Mouse (Mus musculus): Measurements from ENCODE around the gene Klf16. TPM values are rescaled to one million over a fixed set of nuclear protein-coding genes. Genes with fewer than 3 reads are reported as not detected.

The Klf16 gene
- total RNA-seq, 1 experiment: 23.5 TPM

GRCm38 (mm10) chr10:80619465-80620244 lies 42.5 kb upstream of the Klf16 start:
- Histone ChIP-seq H3K4me3 (ENCODE audit: insufficient read depth in 1 of 2, low read depth in 1 of 2, low read length in 2 of 2, poor library complexity in 1 of 2, severe bottlenecking in 1 of 2) (peak overlapping the region; percentile 55 to 80), H3K27ac (ENCODE audit: insufficient read depth, low read depth, low read length, poor library complexity, severe bottlenecking) (peak overlapping the region; percentile 77), H3K9me3 (ENCODE audit: control insufficient read depth, insufficient read depth, low read depth, low read length) (no peaks in the 10 kb centered on the region), H3K4me1 (ENCODE audit: control insufficient read depth in 2 of 2, insufficient read depth in 2 of 2, low read length in 2 of 2, poor library complexity in 1 of 2) (peaks cover 2 to 16% of the 10 kb centered on the region in 2 experiments; a peak in 2 of 4 replicates), H3K36me3 (ENCODE audit: control insufficient read depth, insufficient read depth, low read length, poor library complexity, severe bottlenecking) (peaks cover 14% of the 10 kb centered on the region), H3K9ac (ENCODE audit: insufficient read depth, low read depth, low read length, poor library complexity, severe bottlenecking) (peak overlapping the region; percentile 81)
- in situ Hi-C loops (cut with MboI; ENCODE audit: low sequenced_read_pairs in 2 of 2, unreplicated experiment in 2 of 2): no loop called here
- DNase-seq (ENCODE audit: low read depth, low spot score): peak; percentile 85
- TF ChIP-seq ZNF384 (IDR thresholded peaks at IDR 0.05; ENCODE audit: low read depth, low read length) (no peak), HCFC1 (IDR thresholded peaks at IDR 0.05; ENCODE audit: borderline replicate concordance, insufficient read depth, low read length) (no peak), MAFK (IDR thresholded peaks at IDR 0.05; ENCODE audit: insufficient read depth, low read depth, low read length) (no peak), CHD2 (IDR thresholded peaks at IDR 0.05; ENCODE audit: low read depth, low read length) (no peak), ZC3H11A (IDR thresholded peaks at IDR 0.05; ENCODE audit: borderline replicate concordance, low read depth, low read length) (no peak)

- H3K9me3 ChIP-seq (ENCODE audit: control insufficient read depth, insufficient read depth, low read depth, low read length): no peaks in the 10 kb centered on the region
- peaks cover 2 to 13% of the 10 kb centered on the region in 2 experiments; a peak in 2 of 4 replicates for H3K4me1 ChIP-seq (ENCODE audit: control insufficient read depth in 2 of 2, insufficient read depth in 2 of 2, low read length in 2 of 2, poor library complexity in 1 of 2)
- in situ Hi-C loops (cut with MboI; ENCODE audit: low sequenced_read_pairs in 2 of 2, unreplicated experiment in 2 of 2): no loop called here
- H3K9ac ChIP-seq (ENCODE audit: insufficient read depth, low read depth, low read length, poor library complexity, severe bottlenecking): no peak overlapping the region
- peaks cover 20% of the 10 kb centered on the region for H3K36me3 ChIP-seq (ENCODE audit: control insufficient read depth, insufficient read depth, low read length, poor library complexity, severe bottlenecking)
- TF ChIP-seq HCFC1 (IDR thresholded peaks at IDR 0.05; ENCODE audit: borderline replicate concordance, insufficient read depth, low read length) (no peak), MAFK (IDR thresholded peaks at IDR 0.05; ENCODE audit: insufficient read depth, low read depth, low read length) (no peak), ZNF384 (IDR thresholded peaks at IDR 0.05; ENCODE audit: low read depth, low read length) (no peak), ZC3H11A (IDR thresholded peaks at IDR 0.05; ENCODE audit: borderline replicate concordance, low read depth, low read length) (no peak), CHD2 (IDR thresholded peaks at IDR 0.05; ENCODE audit: low read depth, low read length) (no peak)
- no peak overlapping the region for H3K27ac ChIP-seq (ENCODE audit: insufficient read depth, low read depth, low read length, poor library complexity, severe bottlenecking)
- H3K4me3 ChIP-seq (ENCODE audit: insufficient read depth in 1 of 2, low read depth in 1 of 2, low read length in 2 of 2, poor library complexity in 1 of 2, severe bottlenecking in 1 of 2): no peak overlapping the region
- no peak for DNase-seq (ENCODE audit: low read depth, low spot score)
Measured at GRCm38 (mm10) chr10:80618181-80618580, 41.1 kb upstream of the Klf16 start.

- no peak overlapping the region for H3K4me3 ChIP-seq (ENCODE audit: insufficient read depth in 1 of 2, low read depth in 1 of 2, low read length in 2 of 2, poor library complexity in 1 of 2, severe bottlenecking in 1 of 2)
- peaks cover 34% of the 10 kb centered on the region for H3K36me3 ChIP-seq (ENCODE audit: control insufficient read depth, insufficient read depth, low read length, poor library complexity, severe bottlenecking)
- TF ChIP-seq MAFK (IDR thresholded peaks at IDR 0.05; ENCODE audit: insufficient read depth, low read depth, low read length): no peak
- TF ChIP-seq ZC3H11A (IDR thresholded peaks at IDR 0.05; ENCODE audit: borderline replicate concordance, low read depth, low read length): no peak
- no peak for TF ChIP-seq ZNF384 (IDR thresholded peaks at IDR 0.05; ENCODE audit: low read depth, low read length)
- TF ChIP-seq CHD2 (IDR thresholded peaks at IDR 0.05; ENCODE audit: low read depth, low read length): no peak
- TF ChIP-seq HCFC1 (IDR thresholded peaks at IDR 0.05; ENCODE audit: borderline replicate concordance, insufficient read depth, low read length): no peak
- peaks cover 0 to 3% of the 10 kb centered on the region in 2 experiments; a peak in 1 of 4 replicates for H3K4me1 ChIP-seq (ENCODE audit: control insufficient read depth in 2 of 2, insufficient read depth in 2 of 2, low read length in 2 of 2, poor library complexity in 1 of 2)
- in situ Hi-C loops (cut with MboI; ENCODE audit: low sequenced_read_pairs in 2 of 2, unreplicated experiment in 2 of 2): no loop called here
- H3K27ac ChIP-seq (ENCODE audit: insufficient read depth, low read depth, low read length, poor library complexity, severe bottlenecking): no peak overlapping the region
- H3K9me3 ChIP-seq (ENCODE audit: control insufficient read depth, insufficient read depth, low read depth, low read length): no peaks in the 10 kb centered on the region
- H3K9ac ChIP-seq (ENCODE audit: insufficient read depth, low read depth, low read length, poor library complexity, severe bottlenecking): no peak overlapping the region
- DNase-seq (ENCODE audit: low read depth, low spot score): no peak
Measured at GRCm38 (mm10) chr10:80614351-80614750, 37.2 kb upstream of the Klf16 start.

- no peaks in the 10 kb centered on the region for H3K9me3 ChIP-seq (ENCODE audit: control insufficient read depth, insufficient read depth, low read depth, low read length)
- no peak for DNase-seq (ENCODE audit: low read depth, low spot score)
- in situ Hi-C loops (cut with MboI; ENCODE audit: low sequenced_read_pairs in 2 of 2, unreplicated experiment in 2 of 2): no loop called here
- no peak overlapping the region for H3K27ac ChIP-seq (ENCODE audit: insufficient read depth, low read depth, low read length, poor library complexity, severe bottlenecking)
- no peak for TF ChIP-seq ZNF384 (IDR thresholded peaks at IDR 0.05; ENCODE audit: low read depth, low read length)
- H3K4me1 ChIP-seq (ENCODE audit: control insufficient read depth in 2 of 2, insufficient read depth in 2 of 2, low read length in 2 of 2, poor library complexity in 1 of 2): peaks cover 0 to 3% of the 10 kb centered on the region in 2 experiments; a peak in 1 of 4 replicates
- H3K4me3 ChIP-seq (ENCODE audit: insufficient read depth in 1 of 2, low read depth in 1 of 2, low read length in 2 of 2, poor library complexity in 1 of 2, severe bottlenecking in 1 of 2): no peak overlapping the region
- H3K36me3 ChIP-seq (ENCODE audit: control insufficient read depth, insufficient read depth, low read length, poor library complexity, severe bottlenecking): peaks cover 35% of the 10 kb centered on the region
- H3K9ac ChIP-seq (ENCODE audit: insufficient read depth, low read depth, low read length, poor library complexity, severe bottlenecking): 0 out of 2 replicates have a peak overlapping the region, but pooled peaks have one; percentile 5
Measured at GRCm38 (mm10) chr10:80613821-80614220, 36.7 kb upstream of the Klf16 start.
